Mouse (Mus musculus): Measurements from ENCODE around the gene Dpf2. TPM values are rescaled to one million over a fixed set of nuclear protein-coding genes. Genes with fewer than 3 reads are reported as not detected.
A peak's percentile ranks its signal among the peaks of the same experiment; 100 is the strongest.

Dpf2 gene
- 10 to 100 TPM; 75.8 to 96.2 TPM for total RNA-seq (2021)

- no peak for DNase-seq
- intact Hi-C loops (cut with DNase I) = loop anchor here (5.0 kb wide), 2 partner anchors 134 to 149 kb away; partner anchors contain the start of genes Syvn1 and Znhit2
Observed at GRCm38 (mm10) chr19:5913007-5913719, at the start of gene Dpf2. Gene Dpf2, minus strand, starts transcription at chr19:5913010.

GRCm38 (mm10) chr19:5957371-5957770 is 44.6 kb upstream of the Dpf2 start:
- intact Hi-C loops (cut with DNase I) = loop anchor here (2.0 kb wide), 1 partner anchor 171 kb away; no protein-coding TSS in a partner anchor
- no peak for DNase-seq

- peak; percentile 89 to 90 for DNase-seq
- intact Hi-C loops (cut with DNase I) = loop anchor here (1.0 to 2.0 kb wide), 2 partner anchors 32 to 170 kb away; partner anchors contain the start of gene Cdc42ep2
Observed at GRCm38 (mm10) chr19:5956685-5957084, 43.9 kb upstream of the Dpf2 start.

GRCm38 (mm10) chr19:5955704-5956670 is 43.2 kb upstream of the Dpf2 start:
- intact Hi-C loops (cut with DNase I) = loop anchor here (1.0 to 2.0 kb wide), 2 partner anchors 32 to 169 kb away; partner anchors contain the start of gene Cdc42ep2
- peak; percentile 49 to 63 for DNase-seq

- no peak for DNase-seq
- intact Hi-C loops (cut with DNase I) = loop anchor here (5.0 kb wide), 1 partner anchor 263 kb away; no protein-coding TSS in a partner anchor
Observed at GRCm38 (mm10) chr19:5954936-5955335, 42.1 kb upstream of the Dpf2 start.

GRCm38 (mm10) chr19:5954031-5954710 is 41.4 kb upstream of the Dpf2 start:
- DNase-seq = no peak
- intact Hi-C loops (cut with DNase I) = loop anchor here (5.0 kb wide), 1 partner anchor 262 kb away; no protein-coding TSS in a partner anchor

GRCm38 (mm10) chr19:5953201-5953770 is 40.5 kb upstream of the Dpf2 start:
- DNase-seq = no peak
- intact Hi-C loops (cut with DNase I) = loop anchor here (1.0 to 5.0 kb wide), 2 partner anchors 13 to 261 kb away; no protein-coding TSS in a partner anchor

- intact Hi-C loops (cut with DNase I) = loop anchor here (5.0 kb wide), 1 partner anchor 260 kb away; no protein-coding TSS in a partner anchor
Observed at GRCm38 (mm10) chr19:5952071-5952691, 39.4 kb upstream of the Dpf2 start.

GRCm38 (mm10) chr19:5951631-5952030 is 38.8 kb upstream of the Dpf2 start:
- no peak for DNase-seq
- intact Hi-C loops (cut with DNase I) = loop anchor here (5.0 kb wide), 1 partner anchor 259 kb away; no protein-coding TSS in a partner anchor

More at GRCm38 (mm10) chr19:5952071-5952691, 39.4 kb upstream of the Dpf2 start:
- DNase-seq = peak; percentile 57 to 60

GRCm38 (mm10) chr19:5950218-5950617 is 37.4 kb upstream of the Dpf2 start:
- no peak for DNase-seq
- intact Hi-C loops (cut with DNase I) = loop anchor here (5.0 kb wide), 1 partner anchor 258 kb away; no protein-coding TSS in a partner anchor

GRCm38 (mm10) chr19:5945891-5946290 is 33.1 kb upstream of the Dpf2 start:
- intact Hi-C loops (cut with DNase I) = no loop called here
- DNase-seq = peak; percentile 53 to 71

GRCm38 (mm10) chr19:5945027-5945426 is 32.2 kb upstream of the Dpf2 start:
- intact Hi-C loops (cut with DNase I) = no loop called here
- peak in 1 of 2 experiments; percentile 17 for DNase-seq

- DNase-seq = no peak
- intact Hi-C loops (cut with DNase I) = no loop called here
Observed at GRCm38 (mm10) chr19:5944145-5944544, 31.3 kb upstream of the Dpf2 start.

- intact Hi-C loops (cut with DNase I) = no loop called here
- no peak for DNase-seq
Observed at GRCm38 (mm10) chr19:5943404-5943803, 30.6 kb upstream of the Dpf2 start.

GRCm38 (mm10) chr19:5942581-5942980 is 29.8 kb upstream of the Dpf2 start:
- intact Hi-C loops (cut with DNase I) = no loop called here
- DNase-seq = no peak

GRCm38 (mm10) chr19:5940656-5941055 is 27.8 kb upstream of the Dpf2 start:
- intact Hi-C loops (cut with DNase I) = loop anchor here (1.0 kb wide), 1 partner anchor 13 kb away; no protein-coding TSS in a partner anchor

GRCm38 (mm10) chr19:5940173-5940572 is 27.4 kb upstream of the Dpf2 start:
- intact Hi-C loops (cut with DNase I) = loop anchor here (1.0 kb wide), 1 partner anchor 13 kb away; no protein-coding TSS in a partner anchor
- DNase-seq = peak; percentile 76 to 84

More at GRCm38 (mm10) chr19:5940656-5941055, 27.8 kb upstream of the Dpf2 start:
- peak in 1 of 2 experiments; percentile 17 for DNase-seq

- intact Hi-C loops (cut with DNase I) = loop anchor here (1.0 kb wide), 1 partner anchor 14 kb away; no protein-coding TSS in a partner anchor
Observed at GRCm38 (mm10) chr19:5939715-5940114, 26.9 kb upstream of the Dpf2 start.

GRCm38 (mm10) chr19:5938516-5938915 is 25.7 kb upstream of the Dpf2 start:
- intact Hi-C loops (cut with DNase I) = no loop called here
- no peak for DNase-seq

More at GRCm38 (mm10) chr19:5939715-5940114, 26.9 kb upstream of the Dpf2 start:
- no peak for DNase-seq

Data from heart, postnatal 36 days (tissue).